Mouse (Mus musculus) forebrain, embryonic 15.5 days (tissue): Measurements from ENCODE around the gene Cspg5. TPM values are rescaled to one million over a fixed set of nuclear protein-coding genes. Genes with fewer than 3 reads are reported as not detected.

Experiments used
- ATAC-seq: fragments of 200-750 bp; cut with Nextera tagmentation; replicated peaks from 2 replicates; pipeline ENCODE4 v1.8.0; 2017; ENCODE audit warnings: mild to moderate bottlenecking, moderate TSS enrichment, moderate library complexity
- H3K27ac ChIP-seq: fragments of 300-500 bp; sonication (generic); replicated peaks from 2 replicates; pipeline ENCODE4 v1.5.1; 2015; ENCODE audit warnings: mild to moderate bottlenecking, inconsistent platforms
- H3K27me3 ChIP-seq: fragments of 300-500 bp; sonication (generic); 2 replicates; pipeline ENCODE4 v1.6.1; 2015; ENCODE audit warnings: inconsistent platforms
- H3K36me3 ChIP-seq: fragments of 300-500 bp; sonication (generic); 2 replicates; pipeline ENCODE4 v1.6.1; 2015; ENCODE audit warnings: mild to moderate bottlenecking, inconsistent platforms
- H3K4me1 ChIP-seq: fragments of 300-500 bp; sonication (generic); 2 replicates; pipeline ENCODE4 v1.6.1; 2015; ENCODE audit warnings: inconsistent platforms
- H3K4me2 ChIP-seq: fragments of 300-500 bp; sonication (generic); replicated peaks from 2 replicates; pipeline ENCODE4 v1.6.1; 2015; ENCODE audit warnings: mild to moderate bottlenecking, inconsistent platforms
- H3K4me3 ChIP-seq: fragments of 300-500 bp; sonication (generic); 2 replicates; pipeline ENCODE4 v1.5.1; 2015; ENCODE audit warnings: mild to moderate bottlenecking, inconsistent platforms
- H3K9ac ChIP-seq: fragments of 300-500 bp; sonication (generic); replicated peaks from 2 replicates; pipeline ENCODE4 v1.6.1; 2015; ENCODE audit warnings: mild to moderate bottlenecking, inconsistent platforms
- H3K9me3 ChIP-seq: fragments of 300-500 bp; sonication (generic); 2 replicates; pipeline ENCODE4 v1.6.1; 2016; ENCODE audit warnings: inconsistent platforms
- WGBS: fragments of 180-500 bp; shearing (Covaris S2); methylation state at CpG from one replicate; pipeline ENCODE4 v1.1.7; 2015; ENCODE audit warnings: mixed read lengths; 5-methylcytosine and 5-hydroxymethylcytosine counted together
- polyA plus RNA-seq: library from polyadenylated mRNA; unstranded; fragments of >200 nt; fragmentation: Nextera tagmentation; extraction: Ambion mirVana; gene quantifications from 2 replicates; pipeline ENCODE4 v1.2.1, GENCODE M21; 2015

The Cspg5 gene
- polyA plus RNA-seq, 1 experiment from 2014 or later: 90.8 TPM

DNA sequence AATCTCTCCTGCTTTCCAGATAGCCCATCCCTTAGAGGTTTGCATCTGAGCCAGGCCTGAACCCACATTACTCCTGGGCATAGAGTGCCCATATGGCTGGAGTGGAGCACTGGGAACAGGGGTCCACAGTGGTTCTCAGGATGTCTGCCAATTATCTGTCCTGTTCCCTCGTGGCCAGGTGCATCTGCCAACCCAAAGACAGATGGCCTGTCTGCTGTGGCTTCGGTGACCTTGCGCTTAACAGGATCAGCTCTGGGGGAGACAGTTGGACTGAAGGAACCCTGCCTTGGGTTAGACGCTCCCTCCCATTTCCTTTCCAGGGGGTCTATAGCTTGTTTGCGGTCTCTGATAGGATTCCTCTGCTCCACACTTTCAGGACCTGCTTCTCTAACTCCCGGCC is 15.1 kb downstream of the Cspg5 start:
- Histone ChIP-seq H3K9ac (no peak overlapping the region), H3K36me3 (peaks cover 10% of the 10 kb centered on the region), H3K4me2 (no peak overlapping the region), H3K27me3 (no peaks in the 10 kb centered on the region), H3K4me3 (no peak overlapping the region), H3K9me3 (no peaks in the 10 kb centered on the region), H3K27ac (no peak overlapping the region), H3K4me1 (peaks cover 17% of the 10 kb centered on the region)
- no peak for ATAC-seq
- 82% methylated on average over 6 of the region's 6 CpGs for WGBS

DNA sequence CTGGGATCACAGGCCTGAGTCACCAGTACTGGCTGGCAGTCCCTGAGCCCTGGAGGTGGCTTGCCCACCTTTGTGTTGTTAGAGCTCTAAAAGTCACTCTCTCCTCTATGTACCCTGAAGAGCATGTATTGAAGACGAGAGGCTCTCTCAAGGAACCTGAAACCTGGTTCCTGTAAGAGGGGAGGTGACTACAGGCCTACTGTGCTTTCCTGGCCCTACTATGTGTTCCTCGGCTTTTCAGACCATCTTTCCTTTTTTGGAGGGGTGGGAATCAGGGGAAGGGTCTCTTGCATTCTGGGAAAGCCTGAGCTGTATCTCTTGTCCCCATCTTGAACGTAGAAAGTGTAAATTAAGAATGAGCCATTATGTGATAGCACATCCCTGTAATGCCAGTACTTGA is 15.5 kb downstream of the Cspg5 start:
- Histone ChIP-seq H3K27ac (no peak overlapping the region), H3K4me1 (peaks cover 17% of the 10 kb centered on the region), H3K36me3 (peaks cover 10% of the 10 kb centered on the region), H3K4me3 (no peak overlapping the region), H3K9me3 (no peaks in the 10 kb centered on the region), H3K27me3 (no peaks in the 10 kb centered on the region), H3K9ac (no peak overlapping the region), H3K4me2 (no peak overlapping the region)
- ATAC-seq: no peak
- 82% methylated on average over 3 of the region's 3 CpGs for WGBS

DNA sequence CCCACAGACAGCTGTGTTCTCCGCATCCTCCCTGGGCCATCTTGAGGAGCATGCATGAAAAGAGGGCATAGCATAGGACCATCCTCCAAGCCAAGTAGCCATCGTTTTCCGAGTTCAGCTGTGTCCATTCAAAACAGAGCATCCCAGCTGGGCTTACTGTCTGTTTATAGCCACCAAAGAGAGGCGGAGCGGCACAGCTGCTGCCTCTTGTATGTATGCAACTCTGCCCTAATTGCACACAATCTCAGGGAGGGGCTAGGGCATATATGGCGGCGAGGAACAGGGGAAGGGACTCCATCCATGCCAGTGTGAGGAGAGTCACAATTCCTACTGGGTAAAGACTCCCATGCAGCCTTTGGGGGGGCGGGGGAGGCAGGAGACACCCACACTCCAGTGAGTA is 19.6 kb downstream of the Cspg5 start:
- no peak overlapping the region for H3K9ac ChIP-seq

DNA sequence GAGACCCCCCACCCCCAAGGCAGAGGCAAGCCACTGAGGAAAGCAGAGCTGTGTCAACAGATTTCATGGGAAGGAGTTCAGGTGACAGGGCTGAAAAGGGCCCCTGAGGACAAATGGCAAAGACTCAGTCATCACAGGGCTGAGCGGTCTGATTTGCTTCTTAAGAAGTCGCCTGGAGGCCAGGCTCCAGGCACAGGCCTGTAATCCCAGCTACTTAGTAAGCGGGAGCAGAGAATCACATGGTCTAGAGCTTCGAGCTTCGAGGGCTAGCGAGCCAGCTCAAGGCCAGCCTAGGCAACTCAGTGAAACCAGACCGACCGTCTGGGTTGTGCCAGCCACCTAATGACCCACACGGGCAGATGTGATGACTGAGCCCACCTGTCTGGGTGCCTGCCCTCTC is 21.4 kb downstream of the Cspg5 start:
- WGBS: 83% methylated on average over 9 of the region's 9 CpGs
- H3K36me3 ChIP-seq: peaks cover 10% of the 10 kb centered on the region
- no peak overlapping the region for H3K27ac ChIP-seq
- H3K4me3 ChIP-seq: no peak overlapping the region
- H3K4me2 ChIP-seq: no peak overlapping the region
- no peaks in the 10 kb centered on the region for H3K9me3 ChIP-seq
- H3K4me1 ChIP-seq: no peaks in the 10 kb centered on the region
- no peaks in the 10 kb centered on the region for H3K27me3 ChIP-seq
- ATAC-seq: no peak
- H3K9ac ChIP-seq: no peak overlapping the region

More for the DNA sequence above, 19.6 kb downstream of the Cspg5 start:
- H3K27me3 ChIP-seq: no peaks in the 10 kb centered on the region
- ATAC-seq: no peak
- peaks cover 10% of the 10 kb centered on the region for H3K36me3 ChIP-seq
- H3K4me3 ChIP-seq: no peak overlapping the region
- H3K27ac ChIP-seq: no peak overlapping the region
- no peak overlapping the region for H3K4me2 ChIP-seq
- no peaks in the 10 kb centered on the region for H3K4me1 ChIP-seq
- 86% methylated on average over 8 of the region's 8 CpGs for WGBS
- no peaks in the 10 kb centered on the region for H3K9me3 ChIP-seq

DNA sequence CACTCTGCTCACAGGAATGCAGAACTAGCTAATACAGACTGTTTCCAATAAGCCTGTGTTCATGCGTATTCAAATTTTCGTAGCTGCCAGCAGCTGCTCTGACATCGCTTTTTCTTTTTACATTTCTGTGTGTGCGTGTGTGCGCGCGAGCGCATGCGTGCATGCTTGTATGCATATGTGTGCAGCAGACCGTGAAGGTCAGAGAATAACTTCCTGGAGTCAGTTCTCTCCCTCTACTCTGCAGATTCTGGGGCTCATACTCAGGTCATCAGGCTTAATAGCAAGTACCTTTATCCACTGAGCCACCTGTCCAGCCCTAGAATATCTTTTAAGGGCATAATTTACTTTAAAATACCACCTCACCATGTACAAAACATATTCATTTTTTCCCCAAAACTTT is 24.8 kb downstream of the Cspg5 start:
- no peaks in the 10 kb centered on the region for H3K36me3 ChIP-seq
- H3K4me1 ChIP-seq: no peaks in the 10 kb centered on the region
- 91% methylated on average over 10 of the region's 10 CpGs for WGBS
- no peak overlapping the region for H3K4me3 ChIP-seq
- no peak overlapping the region for H3K4me2 ChIP-seq
- H3K27ac ChIP-seq: no peak overlapping the region
- H3K27me3 ChIP-seq: no peaks in the 10 kb centered on the region
- no peak overlapping the region for H3K9ac ChIP-seq
- ATAC-seq: no peak
- no peaks in the 10 kb centered on the region for H3K9me3 ChIP-seq

DNA sequence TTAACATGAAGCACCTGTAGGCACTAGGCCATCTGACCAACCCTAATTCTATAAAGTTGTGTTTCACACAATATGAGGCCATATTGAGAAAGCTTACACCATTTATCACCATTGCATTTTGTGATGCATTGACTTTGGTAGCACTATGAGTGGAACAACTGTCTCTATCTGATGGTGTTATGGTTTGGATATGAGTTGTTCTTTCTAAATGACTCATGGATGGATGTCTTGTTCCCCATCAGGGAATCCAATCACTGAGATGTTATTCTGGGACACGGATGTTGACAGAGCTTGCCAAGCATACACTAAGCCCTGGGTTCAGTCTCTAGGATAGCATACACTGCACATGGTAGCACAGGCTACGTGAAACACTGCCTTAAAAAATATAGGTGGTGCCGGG is 28.7 kb downstream of the Cspg5 start:
- H3K27me3 ChIP-seq: no peaks in the 10 kb centered on the region
- no peaks in the 10 kb centered on the region for H3K36me3 ChIP-seq
- ATAC-seq: no peak
- H3K9ac ChIP-seq: no peak overlapping the region
- H3K4me3 ChIP-seq: no peak overlapping the region
- WGBS: 88% methylated on average over 3 of the region's 3 CpGs
- no peak overlapping the region for H3K4me2 ChIP-seq
- no peak overlapping the region for H3K27ac ChIP-seq
- no peaks in the 10 kb centered on the region for H3K4me1 ChIP-seq
- no peaks in the 10 kb centered on the region for H3K9me3 ChIP-seq

DNA sequence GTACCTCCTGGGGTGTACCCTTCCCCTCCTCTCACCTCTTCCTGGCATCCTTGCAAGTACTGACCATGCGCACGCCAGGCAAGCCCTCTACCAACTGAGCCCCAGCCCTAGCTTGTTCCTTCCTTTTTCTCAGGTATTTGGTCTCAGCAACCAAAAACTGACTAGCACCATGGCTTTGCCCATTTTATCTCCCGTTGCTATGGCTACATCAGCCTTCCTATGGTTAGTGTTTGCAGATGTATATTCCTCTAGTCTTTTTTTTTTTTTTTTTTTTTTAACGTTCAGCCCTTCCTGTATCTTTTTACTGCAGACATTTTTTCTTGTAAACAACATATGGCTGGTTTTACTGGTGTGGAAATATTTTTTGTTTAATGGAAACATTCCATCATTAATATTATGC is 29.9 kb downstream of the Cspg5 start:
- H3K36me3 ChIP-seq: no peaks in the 10 kb centered on the region
- ATAC-seq: no peak
- no peaks in the 10 kb centered on the region for H3K9me3 ChIP-seq
- 73% methylated on average over 4 of the region's 4 CpGs for WGBS
- H3K4me2 ChIP-seq: no peak overlapping the region
- H3K27me3 ChIP-seq: no peaks in the 10 kb centered on the region
- H3K4me3 ChIP-seq: no peak overlapping the region
- no peak overlapping the region for H3K9ac ChIP-seq
- H3K27ac ChIP-seq: no peak overlapping the region
- no peaks in the 10 kb centered on the region for H3K4me1 ChIP-seq

DNA sequence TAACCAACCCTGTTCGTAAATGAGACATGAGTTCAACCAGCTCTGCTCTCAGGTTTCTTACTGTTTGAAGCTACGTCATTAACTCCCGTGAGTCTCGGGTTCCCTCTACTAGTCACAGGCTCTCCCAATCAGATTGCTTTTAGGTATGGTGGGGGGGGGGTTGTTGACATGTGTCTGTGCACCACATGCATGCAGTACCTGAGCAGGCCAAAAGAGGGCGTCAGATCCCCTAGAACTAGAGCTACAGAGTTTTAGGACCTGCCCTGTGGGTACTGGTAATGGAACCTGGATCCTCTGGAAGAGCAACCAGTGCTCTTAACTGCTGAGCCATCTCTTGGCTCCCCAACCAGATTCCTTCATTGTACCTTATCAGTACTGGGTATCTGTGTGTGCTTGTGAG is 32.3 kb downstream of the Cspg5 start:
- Histone ChIP-seq H3K27ac (no peak overlapping the region), H3K4me3 (no peak overlapping the region), H3K36me3 (no peaks in the 10 kb centered on the region), H3K9me3 (no peaks in the 10 kb centered on the region), H3K27me3 (no peaks in the 10 kb centered on the region), H3K4me2 (no peak overlapping the region), H3K9ac (no peak overlapping the region), H3K4me1 (no peaks in the 10 kb centered on the region)
- WGBS: 82% methylated on average over 5 of the region's 5 CpGs
- no peak for ATAC-seq

DNA sequence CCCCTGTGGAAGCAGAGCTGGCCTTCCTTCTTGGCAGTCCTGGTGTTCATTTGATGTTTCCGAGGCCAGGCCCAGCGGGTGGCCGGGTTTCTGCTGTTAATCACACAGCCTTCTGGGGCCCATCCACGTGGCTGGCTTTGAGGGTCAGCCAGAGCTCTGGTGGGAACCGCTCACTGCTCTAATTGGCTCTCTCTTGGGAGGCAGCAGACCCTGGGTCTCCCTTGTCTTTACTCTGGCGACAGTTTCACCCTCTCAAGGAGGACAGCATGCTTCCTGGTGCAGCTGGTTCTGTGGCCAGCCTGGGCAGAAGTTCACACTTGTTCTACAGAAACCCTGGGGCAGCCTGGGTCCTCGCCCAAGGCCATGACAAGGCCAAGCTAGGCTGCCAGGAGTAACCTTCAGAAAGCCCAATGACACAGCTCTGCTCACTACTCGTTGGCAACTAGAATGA is 33.9 kb downstream of the Cspg5 start:
- H3K4me2 ChIP-seq: no peak overlapping the region
- no peaks in the 10 kb centered on the region for H3K36me3 ChIP-seq
- no peaks in the 10 kb centered on the region for H3K4me1 ChIP-seq
- no peak for ATAC-seq
- no peak overlapping the region for H3K9ac ChIP-seq
- H3K27me3 ChIP-seq: no peaks in the 10 kb centered on the region
- H3K4me3 ChIP-seq: no peak overlapping the region
- H3K9me3 ChIP-seq: no peaks in the 10 kb centered on the region
- H3K27ac ChIP-seq: no peak overlapping the region
- WGBS: 46% methylated on average over 8 of the region's 8 CpGs

DNA sequence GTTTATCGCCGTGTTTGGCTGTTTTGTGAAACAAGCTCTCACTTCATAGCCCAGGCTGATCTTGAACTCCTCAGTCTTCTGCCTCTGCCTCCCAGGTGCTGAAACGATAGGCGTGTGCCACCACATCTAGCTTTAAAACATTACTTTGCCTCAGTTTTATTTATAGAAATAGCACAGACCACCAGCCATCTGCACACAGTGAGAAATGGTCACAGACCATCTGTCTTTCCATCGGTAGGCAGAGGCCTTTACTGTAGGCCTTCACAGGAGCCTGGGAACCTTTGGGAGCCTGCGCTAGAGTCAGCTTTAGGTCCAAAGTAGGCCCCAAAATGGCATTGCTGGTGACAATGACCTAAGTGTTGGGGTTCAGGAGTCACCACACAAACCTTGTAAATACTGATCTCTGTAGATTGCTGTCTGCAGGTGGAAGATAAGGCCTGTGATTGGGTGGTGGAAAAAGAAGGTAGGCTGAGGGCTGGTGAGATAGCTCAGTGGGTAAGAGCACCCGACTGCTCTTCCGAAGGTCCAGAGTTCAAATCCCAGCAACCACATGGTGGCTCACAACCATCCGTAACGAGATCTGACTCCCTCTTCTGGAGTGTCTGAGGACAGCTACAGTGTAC is 40.6 kb downstream of the Cspg5 start:
- no peak overlapping the region for H3K4me2 ChIP-seq
- peak overlapping the region; percentile 25; the same call in 1 of the 2 replicates for H3K27ac ChIP-seq
- no peak overlapping the region for H3K4me3 ChIP-seq
- H3K36me3 ChIP-seq: no peaks in the 10 kb centered on the region
- no peaks in the 10 kb centered on the region for H3K27me3 ChIP-seq
- H3K4me1 ChIP-seq: peaks cover 15% of the 10 kb centered on the region
- no peak for ATAC-seq
- H3K9me3 ChIP-seq: no peaks in the 10 kb centered on the region
- H3K9ac ChIP-seq: no peak overlapping the region
- WGBS: 89% methylated on average over 9 of the region's 10 CpGs

DNA sequence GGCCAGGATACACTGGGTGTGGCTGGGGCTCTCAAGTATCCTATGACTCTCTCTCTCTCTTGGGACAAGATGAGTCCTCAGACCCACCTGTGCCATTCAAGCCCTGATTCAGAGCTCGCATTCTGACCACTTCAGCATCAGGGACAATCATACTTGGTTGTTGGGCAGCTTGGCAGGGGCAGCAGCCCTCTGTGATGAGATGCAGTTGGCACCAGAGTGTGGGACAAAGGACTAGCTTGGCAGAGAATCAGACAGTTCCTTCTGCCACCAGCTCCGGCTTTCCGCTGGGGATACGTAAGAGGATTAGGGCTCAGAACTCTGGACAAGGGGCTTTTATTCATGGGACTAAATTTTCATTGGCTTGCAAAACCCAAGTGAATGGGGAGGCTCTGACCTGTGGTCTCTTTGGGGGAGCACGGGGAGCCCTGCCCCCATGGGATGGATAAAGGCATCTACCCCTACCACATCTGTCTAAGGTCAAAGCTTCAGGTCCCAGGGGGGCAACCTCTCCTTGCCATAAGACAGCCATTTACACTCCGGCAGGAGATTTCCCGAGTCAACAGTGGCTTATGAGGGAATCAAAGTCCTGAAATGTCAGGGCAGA is 43.8 kb downstream of the Cspg5 start:
- Histone ChIP-seq H3K36me3 (no peaks in the 10 kb centered on the region), H3K4me1 (peaks cover 15% of the 10 kb centered on the region), H3K4me3 (no peak overlapping the region), H3K9ac (no peak overlapping the region), H3K9me3 (no peaks in the 10 kb centered on the region), H3K27ac (peak overlapping the region; percentile 65), H3K4me2 (no peak overlapping the region), H3K27me3 (no peaks in the 10 kb centered on the region)
- ATAC-seq: peak; percentile 92
- WGBS: 18% methylated on average over 7 of the region's 7 CpGs

DNA sequence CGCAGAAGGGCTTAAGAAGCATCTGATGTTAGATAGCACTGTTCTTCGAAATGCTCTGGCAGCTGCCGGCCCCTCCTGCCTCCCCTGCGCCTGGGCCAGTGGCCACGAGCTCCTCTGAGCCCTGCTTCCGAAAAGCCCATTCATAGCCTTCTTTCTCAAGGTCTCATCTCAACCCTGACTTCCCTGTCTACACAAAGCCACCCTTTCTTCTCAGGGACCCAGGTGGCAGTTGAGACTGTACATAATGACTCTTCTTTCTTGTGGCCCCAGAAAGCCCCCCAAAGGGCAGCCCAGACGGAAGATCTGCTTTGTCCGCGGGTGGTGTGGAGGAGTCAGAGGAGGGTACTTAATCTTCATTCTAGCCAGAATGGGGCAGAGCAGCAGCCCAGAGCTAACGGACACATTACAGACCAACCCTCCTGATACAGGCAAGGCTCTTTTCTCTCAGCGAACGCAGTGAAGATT is 49.7 kb downstream of the Cspg5 start:
- H3K4me1 ChIP-seq: peaks cover 3% of the 10 kb centered on the region; the same call in 1 of the 2 replicates
- H3K4me2 ChIP-seq: no peak overlapping the region
- 58% methylated on average over 12 of the region's 12 CpGs for WGBS
- no peak for ATAC-seq
- no peaks in the 10 kb centered on the region for H3K9me3 ChIP-seq
- no peak overlapping the region for H3K9ac ChIP-seq
- H3K27ac ChIP-seq: no peak overlapping the region
- H3K36me3 ChIP-seq: no peaks in the 10 kb centered on the region
- H3K27me3 ChIP-seq: no peaks in the 10 kb centered on the region
- H3K4me3 ChIP-seq: no peak overlapping the region
